Mouse (Mus musculus) ovary, postnatal 14 days (tissue): ENCODE results near the gene Rab5if.
"Not testable (repeated sequence)": the region's sequence is repeated elsewhere in the genome, so short reads cannot be mapped to it uniquely, and the experiment has no call there.

Source experiments
- DNase-seq: peaks from one replicate; pipeline ENCODE4 v3.0.0; 2022; ENCODE audit warnings: low spot score

Rab5if gene

GRCm38 (mm10) chr2:156853999-156854771, 8.7 kb upstream of the Rab5if start:
- DNase-seq: not testable (repeated sequence)

- no peak for DNase-seq
Measured at GRCm38 (mm10) chr2:156856311-156856710, 6.6 kb upstream of the Rab5if start.

GRCm38 (mm10) chr2:156857385-156857791, 5.5 kb upstream of the Rab5if start:
- no peak for DNase-seq

- DNase-seq: no peak
Measured at GRCm38 (mm10) chr2:156857835-156858234, 5.1 kb upstream of the Rab5if start, which contains the start of gene 4930518I15Rik. Gene 4930518I15Rik (minus strand): TSS chr2:156857946.

GRCm38 (mm10) chr2:156858671-156859070, 4.3 kb upstream of the Rab5if start:
- no peak for DNase-seq

GRCm38 (mm10) chr2:156862041-156862717, 749 bp upstream of the Rab5if start:
- peak; percentile 27 for DNase-seq

GRCm38 (mm10) chr2:156863487-156864160, 696 bp downstream of the Rab5if start:
- no peak for DNase-seq

- DNase-seq: no peak
Measured at GRCm38 (mm10) chr2:156864481-156864880, 1.6 kb downstream of the Rab5if start.

- no peak for DNase-seq
Measured at GRCm38 (mm10) chr2:156868994-156869393, 6.1 kb downstream of the Rab5if start.

- DNase-seq: no peak
Measured at GRCm38 (mm10) chr2:156869554-156869953, 6.6 kb downstream of the Rab5if start.

- no peak for DNase-seq
Measured at GRCm38 (mm10) chr2:156870519-156870918, 7.6 kb downstream of the Rab5if start.

- peak; percentile 39 for DNase-seq
Measured at GRCm38 (mm10) chr2:156873629-156874028, 10.7 kb downstream of the Rab5if start.

GRCm38 (mm10) chr2:156874047-156874759, 11.3 kb downstream of the Rab5if start:
- no peak for DNase-seq

GRCm38 (mm10) chr2:156874760-156875510, 12.0 kb downstream of the Rab5if start:
- no peak for DNase-seq

- no peak for DNase-seq
Measured at GRCm38 (mm10) chr2:156877726-156878125, 14.8 kb downstream of the Rab5if start.

GRCm38 (mm10) chr2:156879541-156879940, 16.6 kb downstream of the Rab5if start:
- DNase-seq: peak; percentile 9

GRCm38 (mm10) chr2:156882431-156883001, 19.6 kb downstream of the Rab5if start:
- no peak for DNase-seq

GRCm38 (mm10) chr2:156884396-156885211, 21.7 kb downstream of the Rab5if start:
- no peak for DNase-seq

GRCm38 (mm10) chr2:156885666-156886065, 22.7 kb downstream of the Rab5if start:
- DNase-seq: not testable (repeated sequence)

- no peak for DNase-seq
Measured at GRCm38 (mm10) chr2:156886084-156886631, 23.2 kb downstream of the Rab5if start.
